Mouse (Mus musculus): ENCODE results near the gene Col5a1. TPM values are rescaled to one million over a fixed set of nuclear protein-coding genes. Genes with fewer than 3 reads are reported as not detected.

The Col5a1 gene
- polyA plus RNA-seq, 1 experiment: 37.9 TPM

- Histone ChIP-seq H3K79me2 (ENCODE audit: control insufficient read depth, insufficient read depth) (peaks cover 100% of the 10 kb centered on the region), H3K79me3 (ENCODE audit: low read depth) (peaks cover 98% of the 10 kb centered on the region), H3K36me3 (ENCODE audit: control insufficient read depth, insufficient read depth) (peaks cover 39% of the 10 kb centered on the region), H3K27me3 (ENCODE audit: control insufficient read depth, insufficient read depth, insufficient read length) (no peaks in the 10 kb centered on the region), H3ac (ENCODE audit: control insufficient read depth, insufficient read length, low read depth) (no peak overlapping the region), H3K4me3 (ENCODE audit: insufficient read depth, poor library complexity, severe bottlenecking) (no peak overlapping the region)
- TF ChIP-seq USF1 (IDR thresholded peaks at IDR 0.05; ENCODE audit: low read depth) (no peak), MAX (IDR thresholded peaks at IDR 0.05) (no peak), FOSL1 (IDR thresholded peaks at IDR 0.05; ENCODE audit: insufficient read depth, low read length, poor library complexity, severe bottlenecking) (no peak), CEBPB (IDR thresholded peaks at IDR 0.05; ENCODE audit: low read depth) (no peak), MYOG (IDR thresholded peaks at IDR 0.05; ENCODE audit: control insufficient read depth, extremely low read depth, insufficient read length) (no peak), CTCF (IDR thresholded peaks at IDR 0.05; ENCODE audit: control insufficient read depth, insufficient read depth, insufficient read length) (no peak), MYOD1 (IDR thresholded peaks at IDR 0.05; ENCODE audit: control insufficient read depth, insufficient read length, low read depth) (no peak)
Measured at GRCm38 (mm10) chr2:27917177-27917576, 31.0 kb downstream of the Col5a1 start.

GRCm38 (mm10) chr2:27918106-27918505 lies 31.9 kb downstream of the Col5a1 start:
- peaks cover 100% of the 10 kb centered on the region for H3K79me2 ChIP-seq (ENCODE audit: control insufficient read depth, insufficient read depth)
- TF ChIP-seq USF1 (IDR thresholded peaks at IDR 0.05; ENCODE audit: low read depth): no peak
- TF ChIP-seq CEBPB (IDR thresholded peaks at IDR 0.05; ENCODE audit: low read depth): no peak
- no peak for TF ChIP-seq MYOD1 (IDR thresholded peaks at IDR 0.05; ENCODE audit: control insufficient read depth, insufficient read length, low read depth)
- H3K27me3 ChIP-seq (ENCODE audit: control insufficient read depth, insufficient read depth, insufficient read length): no peaks in the 10 kb centered on the region
- H3K79me3 ChIP-seq (ENCODE audit: low read depth): peaks cover 98% of the 10 kb centered on the region
- no peak overlapping the region for H3ac ChIP-seq (ENCODE audit: control insufficient read depth, insufficient read length, low read depth)
- H3K36me3 ChIP-seq (ENCODE audit: control insufficient read depth, insufficient read depth): peaks cover 48% of the 10 kb centered on the region
- H3K4me3 ChIP-seq (ENCODE audit: insufficient read depth, poor library complexity, severe bottlenecking): no peak overlapping the region

DNA sequence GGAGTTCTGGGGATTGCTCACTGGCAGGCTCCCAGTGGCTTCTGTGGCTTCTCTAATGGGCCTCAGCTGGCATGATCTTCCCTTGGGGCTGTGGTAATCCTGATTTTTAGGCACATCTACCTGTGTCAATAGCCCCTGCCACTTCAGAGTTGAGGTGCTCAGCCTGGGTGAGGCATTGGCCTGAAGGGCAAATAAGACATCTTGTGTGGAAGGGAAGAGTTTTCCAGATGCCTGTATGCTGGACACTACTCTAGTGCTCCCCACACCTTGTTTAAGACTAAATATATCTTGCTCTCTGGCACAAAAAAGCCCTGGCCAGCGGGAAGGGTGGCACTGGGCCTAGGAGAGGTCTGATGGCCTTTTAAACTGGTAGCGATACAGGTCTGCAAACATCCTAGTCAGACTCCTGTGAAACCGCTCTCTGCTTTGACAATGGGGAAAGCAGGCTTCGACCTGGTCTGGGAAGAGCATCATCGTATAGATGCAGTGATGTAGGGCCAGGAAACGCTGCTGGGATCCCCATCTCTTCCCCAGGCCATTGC lies 33.2 kb downstream of the Col5a1 start:
- H3K79me3 ChIP-seq (ENCODE audit: low read depth): peaks cover 92% of the 10 kb centered on the region
- TF ChIP-seq MYOG (IDR thresholded peaks at IDR 0.05; ENCODE audit: control insufficient read depth, extremely low read depth, insufficient read length) (no peak), FOSL1 (IDR thresholded peaks at IDR 0.05; ENCODE audit: insufficient read depth, low read length, poor library complexity, severe bottlenecking) (no peak), CTCF (IDR thresholded peaks at IDR 0.05; ENCODE audit: control insufficient read depth, insufficient read depth, insufficient read length) (no peak), USF1 (IDR thresholded peaks at IDR 0.05; ENCODE audit: low read depth) (no peak), MYOD1 (IDR thresholded peaks at IDR 0.05; ENCODE audit: control insufficient read depth, insufficient read length, low read depth) (no peak), CEBPB (IDR thresholded peaks at IDR 0.05; ENCODE audit: low read depth) (no peak), MAX (IDR thresholded peaks at IDR 0.05) (no peak)
- no peak overlapping the region for H3ac ChIP-seq (ENCODE audit: control insufficient read depth, insufficient read length, low read depth)
- no peaks in the 10 kb centered on the region for H3K27me3 ChIP-seq (ENCODE audit: control insufficient read depth, insufficient read depth, insufficient read length)
- H3K4me3 ChIP-seq (ENCODE audit: insufficient read depth, poor library complexity, severe bottlenecking): no peak overlapping the region
- H3K36me3 ChIP-seq (ENCODE audit: control insufficient read depth, insufficient read depth): peaks cover 59% of the 10 kb centered on the region
- H3K79me2 ChIP-seq (ENCODE audit: control insufficient read depth, insufficient read depth): peaks cover 100% of the 10 kb centered on the region

GRCm38 (mm10) chr2:27922053-27922452 lies 35.8 kb downstream of the Col5a1 start:
- peaks cover 89% of the 10 kb centered on the region for H3K79me3 ChIP-seq (ENCODE audit: low read depth)
- TF ChIP-seq MAX (IDR thresholded peaks at IDR 0.05) (no peak), CEBPB (IDR thresholded peaks at IDR 0.05; ENCODE audit: low read depth) (no peak), CTCF (IDR thresholded peaks at IDR 0.05; ENCODE audit: control insufficient read depth, insufficient read depth, insufficient read length) (no peak), MYOG (IDR thresholded peaks at IDR 0.05; ENCODE audit: control insufficient read depth, extremely low read depth, insufficient read length) (no peak), MYOD1 (IDR thresholded peaks at IDR 0.05; ENCODE audit: control insufficient read depth, insufficient read length, low read depth) (no peak), USF1 (IDR thresholded peaks at IDR 0.05; ENCODE audit: low read depth) (no peak), FOSL1 (IDR thresholded peaks at IDR 0.05; ENCODE audit: insufficient read depth, low read length, poor library complexity, severe bottlenecking) (no peak)

GRCm38 (mm10) chr2:27923718-27924117 lies 37.5 kb downstream of the Col5a1 start:
- peaks cover 88% of the 10 kb centered on the region for H3K79me3 ChIP-seq (ENCODE audit: low read depth)
- peaks cover 91% of the 10 kb centered on the region for H3K36me3 ChIP-seq (ENCODE audit: control insufficient read depth, insufficient read depth)

More at GRCm38 (mm10) chr2:27922053-27922452, 35.8 kb downstream of the Col5a1 start:
- Histone ChIP-seq H3K79me2 (ENCODE audit: control insufficient read depth, insufficient read depth) (peaks cover 100% of the 10 kb centered on the region), H3ac (ENCODE audit: control insufficient read depth, insufficient read length, low read depth) (no peak overlapping the region), H3K4me3 (ENCODE audit: insufficient read depth, poor library complexity, severe bottlenecking) (no peak overlapping the region), H3K36me3 (ENCODE audit: control insufficient read depth, insufficient read depth) (peaks cover 74% of the 10 kb centered on the region), H3K27me3 (ENCODE audit: control insufficient read depth, insufficient read depth, insufficient read length) (no peaks in the 10 kb centered on the region)

GRCm38 (mm10) chr2:27924463-27924862 lies 38.2 kb downstream of the Col5a1 start:
- peaks cover 83% of the 10 kb centered on the region for H3K79me3 ChIP-seq (ENCODE audit: low read depth)
- no peak overlapping the region for H3K4me3 ChIP-seq (ENCODE audit: insufficient read depth, poor library complexity, severe bottlenecking)
- H3K79me2 ChIP-seq (ENCODE audit: control insufficient read depth, insufficient read depth): peaks cover 100% of the 10 kb centered on the region
- H3K36me3 ChIP-seq (ENCODE audit: control insufficient read depth, insufficient read depth): peaks cover 95% of the 10 kb centered on the region
- TF ChIP-seq MAX (IDR thresholded peaks at IDR 0.05): no peak
- no peak for TF ChIP-seq FOSL1 (IDR thresholded peaks at IDR 0.05; ENCODE audit: insufficient read depth, low read length, poor library complexity, severe bottlenecking)
- no peak for TF ChIP-seq CTCF (IDR thresholded peaks at IDR 0.05; ENCODE audit: control insufficient read depth, insufficient read depth, insufficient read length)
- no peak for TF ChIP-seq USF1 (IDR thresholded peaks at IDR 0.05; ENCODE audit: low read depth)
- no peak for TF ChIP-seq MYOG (IDR thresholded peaks at IDR 0.05; ENCODE audit: control insufficient read depth, extremely low read depth, insufficient read length)
- TF ChIP-seq MYOD1 (IDR thresholded peaks at IDR 0.05; ENCODE audit: control insufficient read depth, insufficient read length, low read depth): no peak
- TF ChIP-seq CEBPB (IDR thresholded peaks at IDR 0.05; ENCODE audit: low read depth): no peak
- H3ac ChIP-seq (ENCODE audit: control insufficient read depth, insufficient read length, low read depth): no peak overlapping the region
- H3K27me3 ChIP-seq (ENCODE audit: control insufficient read depth, insufficient read depth, insufficient read length): no peaks in the 10 kb centered on the region

More at GRCm38 (mm10) chr2:27923718-27924117, 37.5 kb downstream of the Col5a1 start:
- no peak for TF ChIP-seq MAX (IDR thresholded peaks at IDR 0.05)
- no peak for TF ChIP-seq MYOD1 (IDR thresholded peaks at IDR 0.05; ENCODE audit: control insufficient read depth, insufficient read length, low read depth)
- no peak for TF ChIP-seq FOSL1 (IDR thresholded peaks at IDR 0.05; ENCODE audit: insufficient read depth, low read length, poor library complexity, severe bottlenecking)
- TF ChIP-seq CEBPB (IDR thresholded peaks at IDR 0.05; ENCODE audit: low read depth): no peak
- no peak for TF ChIP-seq MYOG (IDR thresholded peaks at IDR 0.05; ENCODE audit: control insufficient read depth, extremely low read depth, insufficient read length)
- TF ChIP-seq USF1 (IDR thresholded peaks at IDR 0.05; ENCODE audit: low read depth): no peak
- TF ChIP-seq CTCF (IDR thresholded peaks at IDR 0.05; ENCODE audit: control insufficient read depth, insufficient read depth, insufficient read length): no peak
- H3K27me3 ChIP-seq (ENCODE audit: control insufficient read depth, insufficient read depth, insufficient read length): no peaks in the 10 kb centered on the region
- no peak overlapping the region for H3K4me3 ChIP-seq (ENCODE audit: insufficient read depth, poor library complexity, severe bottlenecking)
- peaks cover 100% of the 10 kb centered on the region for H3K79me2 ChIP-seq (ENCODE audit: control insufficient read depth, insufficient read depth)
- H3ac ChIP-seq (ENCODE audit: control insufficient read depth, insufficient read length, low read depth): no peak overlapping the region

All from C2C12 (cell line).